Mouse (Mus musculus) cerebellum, postnatal 4 days (tissue): ENCODE results near the gene Pllp.

Source experiments
- DNase-seq, 2 experiments: peaks; one replicate each; pipeline ENCODE4 v3.0.0; 2022; ENCODE audit warnings: low spot score in 2 of 2, mixed read lengths in 1 of 2

The Pllp gene

GRCm38 (mm10) chr8:94649496-94649895 is 46.6 kb downstream of the Pllp start:
- DNase-seq: no peak

DNA sequence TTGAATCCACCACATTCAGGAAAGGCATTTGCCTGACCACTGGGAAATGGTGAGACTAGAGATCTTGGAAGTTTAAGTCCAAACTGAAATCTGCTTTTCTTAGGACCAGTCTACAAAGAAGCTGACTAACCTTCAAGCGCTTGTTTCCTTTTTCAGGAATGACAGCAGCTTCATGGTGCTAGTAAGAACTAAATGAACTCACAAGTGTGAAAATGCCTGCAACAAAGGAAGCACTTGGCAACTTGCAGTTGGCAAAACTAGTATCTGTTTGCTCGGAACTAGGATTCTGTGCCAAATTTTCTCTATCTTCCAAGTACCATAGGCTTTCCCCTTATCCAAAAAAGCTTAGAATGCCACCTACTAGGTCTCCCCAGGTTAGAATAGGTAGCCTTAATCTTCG is 49.9 kb downstream of the Pllp start:
- no peak for DNase-seq

DNA sequence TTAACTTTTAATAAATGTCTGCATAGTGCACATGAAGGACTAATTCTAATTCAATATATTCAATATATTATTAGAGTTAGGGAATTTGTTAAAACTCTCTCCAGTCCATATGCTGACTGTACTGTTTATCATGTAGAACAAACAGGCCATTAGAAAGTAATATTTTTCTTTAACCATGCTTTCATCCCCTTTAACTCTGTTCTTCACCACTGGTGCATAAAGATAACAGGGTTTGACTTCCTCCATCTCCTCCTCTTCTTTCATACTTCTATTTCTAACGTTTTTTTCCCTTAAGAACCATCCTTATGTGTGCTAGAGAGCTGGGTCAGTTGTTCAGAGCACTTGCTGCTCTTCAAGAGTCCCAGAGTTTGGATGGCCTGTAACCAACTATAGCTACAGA is 50.9 kb downstream of the Pllp start:
- DNase-seq: no peak

- no peak for DNase-seq
Measured at GRCm38 (mm10) chr8:94641938-94642337, 54.1 kb downstream of the Pllp start.

GRCm38 (mm10) chr8:94641183-94641582 is 54.9 kb downstream of the Pllp start:
- DNase-seq: no peak

GRCm38 (mm10) chr8:94634211-94634610 is 61.9 kb downstream of the Pllp start:
- no peak for DNase-seq

DNA sequence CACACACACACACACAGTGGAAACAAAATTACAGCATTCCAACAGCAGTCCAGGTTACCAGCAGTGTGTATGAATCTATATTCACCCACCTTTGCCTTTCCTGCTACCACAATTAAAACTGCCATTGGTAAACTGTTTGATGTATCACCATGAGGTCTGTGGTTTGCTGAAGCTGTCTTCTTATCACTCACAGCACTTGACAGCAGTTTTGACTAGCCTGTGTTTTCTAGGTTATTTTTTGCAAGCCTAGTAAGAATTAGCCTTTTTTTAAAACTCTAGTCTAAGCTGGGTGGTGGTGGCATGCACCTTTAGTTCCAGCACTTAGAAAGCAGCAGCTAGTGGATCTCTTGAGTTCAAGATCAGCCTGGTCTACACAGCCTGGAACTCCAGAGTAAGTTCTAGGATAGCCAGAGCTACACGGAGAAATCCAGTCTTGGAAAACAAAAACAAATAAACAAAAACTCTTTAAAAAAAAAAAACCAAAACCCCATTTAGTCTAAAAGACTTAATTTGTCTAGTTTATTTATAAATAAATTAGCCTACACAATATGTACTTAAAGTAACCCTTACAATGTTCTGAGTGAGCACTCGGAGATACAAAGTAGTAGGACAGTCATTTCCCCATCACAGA is 62.4 kb downstream of the Pllp start:
- no peak for DNase-seq
